Mouse (Mus musculus) MN1 (cell line): ENCODE measurements around the gene Nr4a1.

Experiments used
- DNase-seq: peaks from one replicate; pipeline ENCODE4 v3.0.0-alpha.2; 2016; ENCODE audit warnings: low spot score

Gene Nr4a1

GRCm38 (mm10) chr15:101315832-101316231, 61.8 kb downstream of the Nr4a1 start:
- peak; percentile 97 for DNase-seq

- no peak for DNase-seq
Observed at GRCm38 (mm10) chr15:101316279-101316912, 62.3 kb downstream of the Nr4a1 start.

GRCm38 (mm10) chr15:101316913-101317813, 63.1 kb downstream of the Nr4a1 start:
- no peak for DNase-seq

- DNase-seq, result no peak
Observed at GRCm38 (mm10) chr15:101317814-101318500, 63.9 kb downstream of the Nr4a1 start.

GRCm38 (mm10) chr15:101318889-101319765, 65.1 kb downstream of the Nr4a1 start:
- DNase-seq, result peak; percentile 46

- peak; percentile 48 for DNase-seq
Observed at GRCm38 (mm10) chr15:101320010-101320617, 66.0 kb downstream of the Nr4a1 start.

- no peak for DNase-seq
Observed at GRCm38 (mm10) chr15:101320618-101321041, 66.6 kb downstream of the Nr4a1 start.

GRCm38 (mm10) chr15:101321126-101321525, 67.1 kb downstream of the Nr4a1 start:
- no peak for DNase-seq

GRCm38 (mm10) chr15:101322106-101322505, 68.0 kb downstream of the Nr4a1 start:
- DNase-seq, result no peak

GRCm38 (mm10) chr15:101322640-101323039, 68.6 kb downstream of the Nr4a1 start:
- DNase-seq, result no peak

GRCm38 (mm10) chr15:101323511-101323910, 69.4 kb downstream of the Nr4a1 start:
- no peak for DNase-seq
